Mouse (Mus musculus) adrenal gland, postnatal 4 days (tissue): ENCODE measurements around the gene Gm29427. TPM values are rescaled to one million over a fixed set of nuclear protein-coding genes. Genes with fewer than 3 reads are reported as not detected.
"Not testable (repeated sequence)": the region's sequence is repeated elsewhere in the genome, so short reads cannot be mapped to it uniquely, and the experiment has no call there.

ENCODE experiments used
- DNase-seq, 2 experiments: peaks; one replicate each; pipeline ENCODE4 v3.0.0; 2021 to 2022; ENCODE audit warnings: low spot score in 2 of 2, mixed read lengths in 2 of 2
- total RNA-seq, 2 experiments: library from RNA; stranded (reverse); gene quantifications; 2 replicates each; pipeline ENCODE4 v1.2.3; 2021

The Gm29427 gene
- total RNA-seq, 2 experiments from 2014 or later = 0.17 TPM; not detected in 1

- DNase-seq = no peak
Observed at GRCm38 (mm10) chr1:130678551-130678950, 37.0 kb downstream of the Gm29427 start.

DNA sequence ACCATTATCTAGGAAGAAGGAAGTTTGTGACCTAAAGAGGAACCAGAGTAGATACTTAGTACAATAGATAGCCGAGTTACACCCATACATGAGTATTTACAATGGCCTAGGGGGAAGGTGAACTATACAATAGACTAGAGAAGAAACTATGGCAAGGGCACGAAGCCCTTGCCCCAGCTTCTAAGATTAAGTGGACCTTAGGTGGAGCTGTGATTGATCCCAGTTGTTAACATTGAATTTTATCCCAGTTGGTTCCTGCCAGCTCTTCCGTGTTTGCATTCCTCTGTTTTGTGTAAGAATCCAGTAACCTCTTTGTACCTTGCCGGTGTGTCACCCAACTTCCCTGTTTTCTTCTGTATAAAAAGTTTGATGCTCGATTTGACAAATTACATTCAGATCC lies 52.0 kb downstream of the Gm29427 start:
- not testable (repeated sequence) for DNase-seq

DNA sequence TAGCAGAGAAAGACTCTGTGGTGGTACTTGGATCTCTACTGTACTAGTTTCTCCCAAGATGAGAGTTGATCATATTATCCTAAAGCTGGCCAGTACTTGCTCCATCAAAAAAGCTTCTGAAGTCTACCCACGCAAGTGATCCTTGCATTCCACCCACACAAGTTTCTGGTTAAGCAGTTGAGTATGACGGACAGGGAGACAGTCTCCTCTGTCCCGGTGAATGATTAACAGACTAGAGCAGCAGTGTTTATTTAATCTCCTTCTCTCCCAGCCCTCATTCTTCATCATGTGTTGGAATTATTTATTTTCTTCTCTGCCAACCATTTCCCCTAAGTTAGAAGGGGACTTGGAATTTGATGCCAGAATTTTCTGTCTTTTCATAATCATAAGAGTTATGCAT lies 54.1 kb downstream of the Gm29427 start, which contains the start of gene C4bp:
Gene C4bp, minus strand, starts transcription at position 179 of the 400 bp plus-strand sequence.
- DNase-seq = no peak

DNA sequence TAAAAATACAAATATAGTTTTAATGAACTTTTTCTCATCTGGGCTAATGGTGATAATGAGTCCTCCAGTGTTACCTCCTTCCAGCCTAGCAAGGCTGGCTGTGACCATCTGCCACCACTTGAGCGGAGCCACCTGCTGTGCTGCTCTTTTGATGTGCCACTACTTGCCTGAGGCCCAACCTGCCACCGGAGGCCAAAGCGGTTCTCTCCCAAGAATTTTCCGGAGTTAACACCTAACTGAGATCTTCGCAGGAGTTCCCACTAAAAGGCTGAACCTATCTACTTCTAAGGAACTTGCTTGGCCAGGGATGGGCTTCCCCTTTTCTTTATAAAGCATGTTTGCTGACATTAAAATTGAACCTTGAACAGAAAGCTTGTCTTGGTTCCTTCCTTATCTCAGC lies 56.0 kb downstream of the Gm29427 start:
- not testable (repeated sequence) for DNase-seq

GRCm38 (mm10) chr1:130644103-130644502 lies 71.5 kb downstream of the Gm29427 start:
- DNase-seq = no peak

DNA sequence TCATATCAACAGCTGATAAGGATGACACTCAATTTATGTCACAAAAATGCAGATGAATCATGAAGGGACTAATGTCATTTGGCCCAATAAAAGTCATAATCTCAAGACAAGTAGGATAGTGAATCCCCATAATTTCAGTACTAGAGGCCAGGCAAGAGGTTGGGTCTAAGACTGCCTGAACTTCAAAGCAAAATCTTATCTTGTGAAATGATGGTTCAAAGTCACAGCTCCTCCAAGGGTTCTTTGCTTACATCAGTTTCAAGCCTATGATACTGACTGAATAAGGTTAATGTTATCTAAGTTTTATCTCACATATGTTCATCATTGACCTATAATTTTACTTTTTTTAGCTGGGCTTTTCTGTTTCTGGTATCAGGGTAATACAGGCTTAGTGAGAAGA lies 74.6 kb downstream of the Gm29427 start:
- no peak for DNase-seq

GRCm38 (mm10) chr1:130633761-130634410 lies 81.7 kb downstream of the Gm29427 start:
- peak; percentile 18 to 39 for DNase-seq

DNA sequence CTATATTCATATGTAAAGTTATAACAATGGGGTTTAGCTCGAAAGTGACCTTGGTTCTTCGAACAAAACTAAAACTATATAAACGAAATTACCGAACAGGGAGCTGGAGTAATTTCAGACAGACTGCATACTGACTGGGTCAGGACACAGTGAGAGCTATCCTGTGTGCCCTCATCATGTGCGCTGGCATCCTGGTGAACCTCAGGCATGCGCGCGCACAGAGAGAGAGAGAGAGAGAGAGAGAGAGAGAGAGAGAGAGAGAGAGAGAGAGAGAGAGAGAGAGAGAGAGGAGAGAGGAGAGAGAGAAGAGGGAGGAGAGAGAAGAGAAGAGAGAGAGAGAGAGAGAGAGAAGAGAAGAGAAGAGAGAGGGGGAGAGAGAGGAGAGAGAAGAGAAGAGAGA lies 82.3 kb downstream of the Gm29427 start:
- DNase-seq = no peak

GRCm38 (mm10) chr1:130629521-130629920 lies 86.1 kb downstream of the Gm29427 start, which contains the start of gene Zp3r:
Zp3r (minus strand) TSS chr1:130629621.
- no peak for DNase-seq

Other genes starting within 250 kb of the Gm29427 start
- not detected for gene Zp3r, start 86.2 kb downstream of the Gm29427 start, total RNA-seq
- gene C4bp, start 54.2 kb downstream of the Gm29427 start, total RNA-seq = 1 to 10 TPM in 1 of 2 experiments, under 1 TPM in 1; 0.50 to 4.1 TPM
- 10 to 100 TPM in 1 of 2 experiments, 1 to 10 TPM in 1; 9.7 to 10.3 TPM for gene Yod1, start 1.5 kb upstream of the Gm29427 start, total RNA-seq
- gene Pfkfb2, start 13.5 kb upstream of the Gm29427 start, total RNA-seq = 10 to 100 TPM; 26.8 to 27.3 TPM
- gene AA986860, start 16.2 kb upstream of the Gm29427 start, total RNA-seq = 1 to 10 TPM; 2.0 to 3.3 TPM
- not detected for gene Fcamr, start 85.1 kb upstream of the Gm29427 start, total RNA-seq
- 1 to 10 TPM in 1 of 2 experiments, under 1 TPM in 1; 0.53 to 1.2 TPM for gene Pigr, start 110.9 kb upstream of the Gm29427 start, total RNA-seq
- 1 to 10 TPM in 1 of 2 experiments, under 1 TPM in 1; 0.50 to 1.0 TPM for gene Fcmr, start 149.9 kb upstream of the Gm29427 start, total RNA-seq
- not detected for gene Il24, start 171.7 kb upstream of the Gm29427 start, total RNA-seq
- not detected for gene Il20, start 195.7 kb upstream of the Gm29427 start, total RNA-seq
- gene Il19, start 224.3 kb upstream of the Gm29427 start, total RNA-seq = not detected